Mouse (Mus musculus) liver, embryonic 12.5 days (tissue): Measurements from ENCODE around the gene Srsf12. TPM values are rescaled to one million over a fixed set of nuclear protein-coding genes. Genes with fewer than 3 reads are reported as not detected.
A peak's percentile ranks its signal among the peaks of the same experiment; 100 is the strongest.

Experiments
- ATAC-seq: fragments of 200-750 bp; cut with Nextera tagmentation; 2 replicates; pipeline ENCODE4 v1.8.0; 2017; ENCODE audit warnings: moderate number of reproducible peaks, mild to moderate bottlenecking, moderate library complexity
- H3K27ac ChIP-seq: fragments of 300-500 bp; sonication (generic); 2 replicates; pipeline ENCODE4 v1.5.1; 2016; ENCODE audit warnings: mild to moderate bottlenecking
- H3K27me3 ChIP-seq: fragments of 300-500 bp; sonication (generic); replicated peaks from 2 replicates; pipeline ENCODE4 v1.6.1; 2016; ENCODE audit warnings: mild to moderate bottlenecking, moderate library complexity
- H3K36me3 ChIP-seq: fragments of 300-500 bp; sonication (generic); 2 replicates; pipeline ENCODE4 v1.6.1; 2016; ENCODE audit warnings: mild to moderate bottlenecking, moderate library complexity
- H3K4me1 ChIP-seq: fragments of 300-500 bp; sonication (generic); 2 replicates; pipeline ENCODE4 v1.6.1; 2016
- H3K4me2 ChIP-seq: fragments of 300-500 bp; sonication (generic); 2 replicates; pipeline ENCODE4 v1.6.1; 2016; ENCODE audit warnings: mild to moderate bottlenecking, moderate library complexity
- H3K4me3 ChIP-seq: fragments of 300-500 bp; sonication (generic); 2 replicates; pipeline ENCODE4 v1.5.1; 2016; ENCODE audit warnings: mild to moderate bottlenecking, moderate library complexity
- H3K9ac ChIP-seq: fragments of 300-500 bp; sonication (generic); 2 replicates; pipeline ENCODE4 v1.6.1; 2016; ENCODE audit warnings: mild to moderate bottlenecking, moderate library complexity
- H3K9me3 ChIP-seq: fragments of 300-500 bp; sonication (generic); replicated peaks from 2 replicates; pipeline ENCODE4 v1.6.1; 2016; ENCODE audit warnings: mild to moderate bottlenecking, moderate library complexity
- WGBS: fragments of 180-500 bp; shearing (Covaris S2); methylation state at CpG from one replicate; pipeline ENCODE4 v1.1.7; 2016; ENCODE audit not compliant: insufficient replicate concordance; 5-methylcytosine and 5-hydroxymethylcytosine counted together
- polyA plus RNA-seq: library from polyadenylated mRNA; unstranded; fragments of >200 nt; fragmentation: Nextera tagmentation; extraction: Ambion mirVana; gene quantifications from 2 replicates; pipeline ENCODE4 v1.2.1, GENCODE M21; 2016

The Srsf12 gene
- polyA plus RNA-seq, 1 experiment from 2014 or later, result 0.37 TPM

DNA sequence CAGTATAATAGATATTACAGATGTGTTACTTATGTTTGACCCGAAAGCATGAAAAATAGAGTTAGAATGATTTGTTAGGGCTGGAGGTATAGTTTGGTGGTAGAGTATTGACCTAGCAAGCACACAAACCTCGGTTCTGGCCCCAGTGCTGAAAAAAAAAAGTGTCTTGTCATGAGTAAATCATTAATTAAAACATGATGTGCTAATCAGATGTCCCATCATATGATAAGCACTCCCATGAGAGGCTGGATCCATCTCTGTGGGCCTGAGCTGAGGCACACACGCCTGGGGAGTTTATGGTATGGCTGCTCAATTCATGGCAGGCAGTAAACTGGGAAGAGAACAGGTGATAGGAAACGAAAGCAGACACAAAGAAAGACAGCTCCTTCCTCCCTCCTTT is 20.8 kb downstream of the Srsf12 start:
- Histone ChIP-seq H3K27ac (no peak overlapping the region), H3K27me3 (no peaks in the 10 kb centered on the region), H3K9ac (no peak overlapping the region), H3K4me2 (no peak overlapping the region), H3K4me1 (no peaks in the 10 kb centered on the region), H3K4me3 (no peak overlapping the region), H3K9me3 (no peaks in the 10 kb centered on the region), H3K36me3 (no peaks in the 10 kb centered on the region)
- no peak for ATAC-seq
- WGBS, result 60% methylated on average over 4 of the region's 4 CpGs

DNA sequence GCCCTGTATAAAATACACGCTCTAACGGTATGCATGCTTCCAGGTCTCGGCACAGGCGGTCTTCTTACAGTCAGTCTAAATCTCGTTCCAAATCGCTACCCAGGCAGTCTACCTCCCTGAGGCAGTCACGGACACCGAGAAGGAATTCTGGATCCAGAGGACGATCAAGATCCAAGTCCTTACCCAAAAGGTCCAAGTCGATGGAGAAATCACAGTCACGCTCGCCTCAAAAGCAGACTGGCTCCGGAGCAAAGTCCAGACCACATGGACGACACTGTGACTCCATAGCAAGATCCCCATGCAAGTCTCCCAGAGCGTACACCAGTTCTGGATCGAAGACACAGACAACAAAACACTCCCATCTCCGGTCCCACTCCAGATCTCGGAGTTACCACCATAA is 22.1 kb downstream of the Srsf12 start:
- no peak overlapping the region for H3K4me3 ChIP-seq

DNA sequence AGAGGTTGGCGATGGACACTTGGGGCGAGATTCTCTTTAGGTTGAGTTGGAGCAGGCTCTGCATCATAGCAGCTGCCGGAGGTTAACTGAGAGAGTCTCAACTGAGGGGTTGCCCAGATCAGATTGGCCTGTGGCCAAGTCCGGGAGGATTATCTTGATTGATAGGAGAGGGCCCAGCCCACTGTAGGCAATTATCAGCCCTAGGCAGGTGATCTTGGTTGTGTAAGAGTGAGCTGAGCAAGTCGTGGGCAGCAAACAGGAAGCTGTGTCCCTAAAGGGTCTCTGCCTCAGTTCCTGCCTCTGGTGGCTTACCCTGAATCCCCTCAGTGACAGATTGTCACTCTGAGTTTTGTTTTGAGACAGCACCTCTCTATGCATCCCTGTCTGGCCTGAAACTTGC is 33.7 kb downstream of the Srsf12 start:
- H3K36me3 ChIP-seq, result peaks cover 37% of the 10 kb centered on the region
- 39% methylated on average over 5 of the region's 5 CpGs for WGBS
- no peak for ATAC-seq
- H3K4me1 ChIP-seq, result peaks cover 40% of the 10 kb centered on the region
- no peaks in the 10 kb centered on the region for H3K27me3 ChIP-seq
- H3K27ac ChIP-seq, result peak overlapping the region; percentile 64
- no peak overlapping the region for H3K4me3 ChIP-seq
- H3K4me2 ChIP-seq, result 0 out of 2 replicates have a peak overlapping the region, but pooled peaks have one; percentile 7
- H3K9me3 ChIP-seq, result no peaks in the 10 kb centered on the region
- H3K9ac ChIP-seq, result no peak overlapping the region

More for the DNA sequence above, 22.1 kb downstream of the Srsf12 start:
- WGBS, result 79% methylated on average over 18 of the region's 18 CpGs
- H3K4me1 ChIP-seq, result no peaks in the 10 kb centered on the region
- no peak overlapping the region for H3K27ac ChIP-seq
- H3K9me3 ChIP-seq, result no peaks in the 10 kb centered on the region
- no peak for ATAC-seq
- H3K9ac ChIP-seq, result no peak overlapping the region
- no peaks in the 10 kb centered on the region for H3K36me3 ChIP-seq
- no peaks in the 10 kb centered on the region for H3K27me3 ChIP-seq
- no peak overlapping the region for H3K4me2 ChIP-seq

DNA sequence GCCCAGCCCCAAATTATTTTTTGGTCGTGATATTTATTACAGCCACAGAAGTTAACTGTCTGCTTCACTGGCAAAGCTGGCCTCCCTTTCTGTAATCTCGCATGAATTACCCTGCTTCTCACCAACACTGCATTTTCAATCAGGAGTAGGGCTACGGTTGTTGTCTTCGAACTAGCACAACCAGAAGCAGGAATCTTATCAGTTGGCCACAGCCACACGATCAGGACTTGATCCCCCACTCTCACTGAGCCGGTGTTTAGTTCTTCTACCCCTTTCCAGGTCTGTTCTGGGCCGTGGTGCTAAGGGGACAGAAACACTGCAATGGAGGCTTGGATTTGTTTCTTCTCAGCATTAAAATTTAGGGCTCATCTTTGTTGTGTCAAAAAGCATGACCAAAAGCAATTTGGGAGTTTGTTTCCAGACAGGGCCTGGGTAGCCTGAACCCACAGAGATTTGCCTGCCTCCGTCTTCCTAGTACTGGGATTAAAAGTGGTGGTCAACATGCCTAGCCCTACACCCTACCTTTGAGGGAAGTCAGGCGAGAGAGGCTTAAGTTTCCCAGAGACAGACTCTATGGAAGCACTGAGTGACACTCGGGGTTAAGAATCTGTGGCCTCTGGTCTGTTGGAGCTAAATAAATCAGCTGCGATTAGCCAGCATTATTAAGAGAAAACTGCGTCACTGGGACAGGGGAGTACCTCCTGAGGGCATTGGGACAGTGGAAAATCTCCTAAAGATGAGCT is 34.4 kb downstream of the Srsf12 start:
- peak overlapping the region; percentile 23; the same call in 1 of the 2 replicates for H3K9ac ChIP-seq
- 39% methylated on average over 12 of the region's 12 CpGs for WGBS

DNA sequence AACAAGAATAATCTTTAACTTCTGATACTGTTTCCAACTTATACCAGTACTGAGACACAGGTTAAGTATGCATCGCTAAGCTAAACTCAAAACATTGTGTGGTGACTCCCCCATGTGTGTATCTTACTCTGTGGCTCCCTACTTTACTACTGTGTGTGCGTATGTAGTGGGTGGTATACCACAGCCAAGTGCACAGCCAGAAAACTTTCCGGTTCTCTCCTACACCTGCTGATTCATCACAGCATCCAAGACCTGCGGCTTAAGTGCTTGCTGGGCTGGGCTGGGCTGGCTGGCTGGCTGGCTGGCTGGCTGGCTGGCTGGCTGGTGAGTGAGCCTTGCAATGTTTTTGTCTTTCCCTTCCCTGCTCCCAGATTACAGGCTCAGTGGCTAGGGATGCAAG is 35.1 kb downstream of the Srsf12 start:
- H3K36me3 ChIP-seq, result peaks cover 37% of the 10 kb centered on the region
- no peak overlapping the region for H3K9ac ChIP-seq
- no peak overlapping the region for H3K27ac ChIP-seq
- no peak overlapping the region for H3K4me3 ChIP-seq
- 75% methylated on average over 4 of the region's 4 CpGs for WGBS
- no peak for ATAC-seq
- no peaks in the 10 kb centered on the region for H3K27me3 ChIP-seq
- no peaks in the 10 kb centered on the region for H3K9me3 ChIP-seq
- H3K4me1 ChIP-seq, result peaks cover 42% of the 10 kb centered on the region
- no peak overlapping the region for H3K4me2 ChIP-seq

More for the DNA sequence above, 34.4 kb downstream of the Srsf12 start:
- Histone ChIP-seq H3K27me3 (no peaks in the 10 kb centered on the region), H3K4me2 (peak overlapping the region; percentile 7; the same call in 1 of the 2 replicates), H3K36me3 (peaks cover 37% of the 10 kb centered on the region), H3K4me1 (peaks cover 40% of the 10 kb centered on the region), H3K4me3 (no peak overlapping the region), H3K27ac (peak overlapping the region; percentile 64), H3K9me3 (no peaks in the 10 kb centered on the region)
- no peak for ATAC-seq

DNA sequence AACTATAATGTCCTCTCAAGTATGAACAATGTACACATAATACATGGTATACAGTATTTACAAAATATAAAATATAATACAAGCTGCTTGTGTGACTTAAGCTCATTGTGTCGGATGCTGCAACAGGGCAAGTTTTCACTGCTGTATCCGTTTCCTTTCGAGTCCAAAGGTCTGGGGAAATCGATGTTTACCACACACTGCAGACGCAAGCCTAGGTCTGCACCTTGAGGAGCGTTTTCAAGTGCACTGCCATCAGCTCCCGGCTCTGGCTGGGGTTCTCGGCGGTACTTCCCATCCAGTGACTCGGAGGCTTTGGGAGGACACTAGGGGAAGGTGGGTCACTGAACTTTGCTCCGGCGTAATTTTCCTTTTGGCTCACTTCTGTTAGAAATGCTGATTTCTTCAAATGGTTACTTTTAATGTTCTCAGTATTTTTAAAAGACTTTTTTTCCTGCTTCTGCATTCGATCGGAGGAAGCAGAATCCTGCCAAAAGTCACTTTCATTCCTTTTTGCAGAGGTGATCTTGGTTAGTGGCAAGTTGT is 37.1 kb downstream of the Srsf12 start:
- 84% methylated on average over 14 of the region's 14 CpGs for WGBS
- H3K27ac ChIP-seq, result no peak overlapping the region

DNA sequence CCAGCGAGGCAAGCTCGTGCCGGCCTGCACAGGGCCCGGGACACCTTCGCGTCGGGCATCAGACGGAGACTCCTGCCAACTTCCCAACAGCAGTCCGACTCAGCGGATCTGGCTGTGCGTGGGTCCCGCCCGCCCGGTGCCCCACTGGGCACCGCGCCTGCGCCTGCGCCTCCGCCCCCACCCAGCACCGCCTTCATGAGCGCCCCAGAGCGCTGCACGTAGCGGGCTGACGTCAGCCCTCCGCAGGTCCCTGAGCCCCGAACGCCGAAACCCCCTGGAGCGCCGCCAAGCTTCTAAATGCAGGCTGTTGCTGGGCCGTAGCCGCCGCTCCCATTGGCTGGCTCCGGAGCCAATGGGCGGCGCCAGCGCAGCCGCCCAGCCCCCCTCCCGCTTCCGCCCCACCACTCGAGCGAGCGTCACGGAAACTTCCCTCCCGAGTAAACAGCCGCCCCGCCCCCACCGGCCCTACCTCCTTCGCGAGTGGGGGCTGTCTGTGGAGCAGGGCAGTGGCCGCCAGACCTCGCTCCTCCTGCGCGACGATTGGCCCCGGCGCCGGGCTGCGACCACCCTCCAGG is 38.8 kb downstream of the Srsf12 start:
- peaks cover 46% of the 10 kb centered on the region for H3K4me1 ChIP-seq
- H3K4me2 ChIP-seq, result peak overlapping the region; percentile 84
- H3K27ac ChIP-seq, result peak overlapping the region; percentile 100
- peak overlapping the region; percentile 100 for H3K9ac ChIP-seq
- no peaks in the 10 kb centered on the region for H3K9me3 ChIP-seq
- under 1% methylated on average over 59 of the region's 60 CpGs for WGBS
- peaks cover 36% of the 10 kb centered on the region for H3K36me3 ChIP-seq
- ATAC-seq, result peak; percentile 92
- no peaks in the 10 kb centered on the region for H3K27me3 ChIP-seq
- H3K4me3 ChIP-seq, result peak overlapping the region; percentile 97

More for the DNA sequence above, 37.1 kb downstream of the Srsf12 start:
- Histone ChIP-seq H3K4me2 (peak overlapping the region; percentile 84), H3K36me3 (peaks cover 37% of the 10 kb centered on the region), H3K27me3 (no peaks in the 10 kb centered on the region), H3K4me3 (peak overlapping the region; percentile 97), H3K4me1 (peaks cover 52% of the 10 kb centered on the region), H3K9ac (no peak overlapping the region), H3K9me3 (no peaks in the 10 kb centered on the region)
- no peak for ATAC-seq

DNA sequence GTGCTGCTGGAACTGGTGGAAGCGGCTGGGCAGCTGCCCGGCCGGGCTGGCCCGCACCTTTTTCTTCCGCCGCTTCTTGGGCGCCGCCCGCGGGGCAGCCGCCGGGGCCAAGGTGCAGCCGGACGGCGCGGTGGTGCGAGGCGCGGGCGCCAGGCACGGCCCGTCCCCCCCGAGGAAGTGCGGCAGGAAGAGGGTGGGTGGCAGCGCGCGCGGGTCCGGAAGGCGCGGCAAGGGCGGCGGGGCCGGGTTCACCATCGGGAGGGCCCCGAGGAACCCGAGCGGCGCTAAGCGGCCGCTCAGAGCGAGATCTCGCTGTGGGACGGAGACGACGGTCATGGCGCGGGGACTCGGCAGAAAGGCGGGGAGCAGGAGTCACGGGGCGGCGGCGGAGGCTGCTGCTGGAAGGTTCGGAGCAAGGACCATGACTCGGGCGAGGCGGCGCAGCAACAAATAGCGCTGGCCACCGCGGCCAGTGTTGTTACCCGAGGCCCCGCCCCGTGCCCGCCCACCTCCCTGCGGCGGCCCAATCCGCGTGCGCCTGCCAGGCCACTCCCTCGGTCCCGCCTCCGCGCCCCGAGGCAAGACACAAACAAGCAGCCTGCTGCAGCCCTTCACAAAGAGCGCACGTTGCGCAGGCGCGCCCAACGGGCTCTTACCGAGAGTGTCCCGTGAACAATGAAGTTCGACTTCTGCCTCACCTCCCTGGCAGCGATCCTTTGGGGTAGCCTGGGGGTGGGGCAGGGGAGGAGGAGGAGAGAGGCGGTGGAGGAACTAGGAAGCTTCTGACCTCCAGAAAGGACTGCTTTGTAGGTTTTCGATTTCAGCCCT is 39.5 kb downstream of the Srsf12 start:
- no peaks in the 10 kb centered on the region for H3K9me3 ChIP-seq
- WGBS, result under 1% methylated on average over 66 of the region's 88 CpGs
- H3K4me3 ChIP-seq, result peak overlapping the region; percentile 97
- H3K9ac ChIP-seq, result peak overlapping the region; percentile 100
- peak overlapping the region; percentile 100 for H3K27ac ChIP-seq
- H3K36me3 ChIP-seq, result peaks cover 30% of the 10 kb centered on the region
- H3K4me2 ChIP-seq, result peak overlapping the region; percentile 84
- peaks cover 39% of the 10 kb centered on the region for H3K4me1 ChIP-seq
- ATAC-seq, result peak; percentile 86
- no peaks in the 10 kb centered on the region for H3K27me3 ChIP-seq

DNA sequence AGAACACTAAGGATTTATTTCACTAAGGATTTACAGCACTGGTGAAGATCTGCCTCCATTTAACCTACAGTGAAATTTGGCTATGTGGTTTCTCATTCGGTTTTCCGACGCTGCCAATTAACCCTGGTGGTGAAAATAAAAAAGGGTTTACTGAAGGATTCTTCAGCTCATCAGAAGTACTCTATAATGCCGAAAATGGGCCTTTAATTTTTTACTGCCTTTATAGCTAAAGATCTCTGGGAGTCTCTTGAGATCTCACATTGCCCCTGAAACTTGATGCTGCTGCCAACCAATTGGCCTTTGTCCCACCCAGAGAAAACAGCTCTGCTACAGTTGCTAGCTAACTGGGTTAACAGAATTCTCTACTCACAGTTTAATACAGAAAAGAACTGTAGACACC is 40.1 kb downstream of the Srsf12 start:
- WGBS, result 2% methylated on average over 4 of the region's 4 CpGs
- Histone ChIP-seq H3K4me2 (peak overlapping the region; percentile 84), H3K4me1 (peaks cover 33% of the 10 kb centered on the region), H3K36me3 (peaks cover 24% of the 10 kb centered on the region), H3K27me3 (no peaks in the 10 kb centered on the region), H3K4me3 (peak overlapping the region; percentile 97), H3K27ac (peak overlapping the region; percentile 100), H3K9ac (peak overlapping the region; percentile 100), H3K9me3 (no peaks in the 10 kb centered on the region)
- no peak for ATAC-seq

DNA sequence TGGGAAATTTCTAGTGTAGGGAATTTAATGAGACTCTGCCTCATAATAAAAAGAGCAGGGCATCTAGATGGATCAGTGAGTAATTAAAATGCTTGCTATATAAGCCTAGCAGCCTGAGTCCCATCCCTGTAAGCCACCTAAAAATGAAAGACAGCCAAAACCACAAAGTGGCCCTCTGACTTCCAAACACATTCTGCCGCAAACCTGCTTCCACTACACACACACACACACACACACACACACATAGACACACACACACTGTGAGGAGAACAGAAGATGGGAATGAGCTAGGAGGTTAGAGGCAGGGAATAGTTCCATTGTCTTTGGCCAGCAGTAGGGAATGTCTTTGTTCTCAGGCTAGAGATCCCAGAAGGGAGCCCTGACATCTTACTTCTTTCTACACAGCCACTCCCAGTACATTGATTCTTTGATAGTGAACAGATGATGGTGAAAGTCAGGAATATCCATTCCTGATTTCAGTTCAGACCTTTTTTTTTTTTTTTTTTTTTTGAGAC is 41.0 kb downstream of the Srsf12 start:
- no peak overlapping the region for H3K9ac ChIP-seq
- no peak for ATAC-seq
- 61% methylated on average over 1 of the region's 1 CpGs for WGBS
- no peaks in the 10 kb centered on the region for H3K9me3 ChIP-seq
- no peak overlapping the region for H3K27ac ChIP-seq
- H3K36me3 ChIP-seq, result peaks cover 15% of the 10 kb centered on the region
- H3K4me2 ChIP-seq, result no peak overlapping the region
- H3K27me3 ChIP-seq, result no peaks in the 10 kb centered on the region
- no peak overlapping the region for H3K4me3 ChIP-seq
- peaks cover 24% of the 10 kb centered on the region for H3K4me1 ChIP-seq

DNA sequence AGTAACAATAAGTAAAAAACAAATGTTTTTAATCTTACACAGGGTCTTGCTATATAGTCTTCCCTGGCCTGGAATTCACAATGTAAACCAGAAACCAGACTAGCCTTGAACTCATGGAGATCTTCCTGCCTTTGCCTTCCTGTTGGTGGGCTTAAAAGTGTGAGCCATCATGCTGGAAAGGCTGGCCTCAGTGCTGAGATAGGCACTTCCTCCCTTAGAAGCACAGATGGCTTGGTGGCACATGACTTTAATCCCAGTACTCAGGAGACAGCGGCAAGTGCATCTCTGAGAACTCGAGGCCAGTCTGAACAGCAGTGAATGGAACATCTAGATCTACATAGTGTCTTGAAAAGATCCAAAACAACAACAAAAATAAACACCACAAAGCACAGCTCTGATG is 42.1 kb downstream of the Srsf12 start:
- H3K4me2 ChIP-seq, result no peak overlapping the region
- H3K4me3 ChIP-seq, result no peak overlapping the region
- no peaks in the 10 kb centered on the region for H3K27me3 ChIP-seq
- ATAC-seq, result no peak
- peaks cover 4% of the 10 kb centered on the region for H3K36me3 ChIP-seq
- no peaks in the 10 kb centered on the region for H3K9me3 ChIP-seq
- H3K27ac ChIP-seq, result no peak overlapping the region
- H3K9ac ChIP-seq, result no peak overlapping the region
- H3K4me1 ChIP-seq, result peaks cover 21% of the 10 kb centered on the region
- WGBS, result 51% methylated on average over 2 of the region's 2 CpGs
